Mouse (Mus musculus): ENCODE measurements at regions not wholly inside any gene's neighbourhood (a gene's known extent, or its start where the extent isn't known, plus 50 kb on each side); places are given as distances from the start of the nearest gene placed in this dataset.

- no peak overlapping the region for H3K4me3 ChIP-seq (ENCODE audit: low read depth, low read length)
- H3K27me3 ChIP-seq (replicated peaks; ENCODE audit: control insufficient read depth, insufficient read depth, low read length): no peaks in the 10 kb centered on the region
- H3K9me3 ChIP-seq (replicated peaks; ENCODE audit: control insufficient read depth, low read length): no peaks in the 10 kb centered on the region
- ATAC-seq: peak; percentile 65; the same call in 1 of the 2 replicates
- no peaks in the 10 kb centered on the region for H3K36me3 ChIP-seq (ENCODE audit: control insufficient read depth, insufficient read depth, low read length)
- DNase-seq (ENCODE audit: low spot score): peak; percentile 60
- no peak overlapping the region for H3K4me2 ChIP-seq (ENCODE audit: low read length)
- H3K9ac ChIP-seq (ENCODE audit: low read length): no peak overlapping the region
- H3K4me1 ChIP-seq (ENCODE audit: control insufficient read depth, insufficient read depth, low read length): no peaks in the 10 kb centered on the region
- no peak overlapping the region for H3K27ac ChIP-seq (ENCODE audit: low read depth, low read length)
- WGBS: 74% methylated on average over 1 of the region's 1 CpGs
These were observed 474.7 kb downstream of the Pdcd6ip start for GRCm38 (mm10) chr9:113233370-113233769.

GRCm38 (mm10) chr9:113229391-113229790 is 478.7 kb downstream of the Pdcd6ip start:
- no peak overlapping the region for H3K9ac ChIP-seq (ENCODE audit: low read length)
- 0 out of 2 replicates have a peak, but pooled peaks cover 3% of the 10 kb centered on the region for H3K9me3 ChIP-seq (replicated peaks; ENCODE audit: control insufficient read depth, low read length)
- no peak overlapping the region for H3K4me3 ChIP-seq (ENCODE audit: low read depth, low read length)
- no peaks in the 10 kb centered on the region for H3K36me3 ChIP-seq (ENCODE audit: control insufficient read depth, insufficient read depth, low read length)
- H3K27ac ChIP-seq (ENCODE audit: low read depth, low read length): no peak overlapping the region
- H3K4me2 ChIP-seq (ENCODE audit: low read length): no peak overlapping the region
- ATAC-seq (no peak), DNase-seq (ENCODE audit: low spot score) (no peak)
- no peaks in the 10 kb centered on the region for H3K27me3 ChIP-seq (replicated peaks; ENCODE audit: control insufficient read depth, insufficient read depth, low read length)
- WGBS: 77% methylated on average over 1 of the region's 1 CpGs
- H3K4me1 ChIP-seq (ENCODE audit: control insufficient read depth, insufficient read depth, low read length): no peaks in the 10 kb centered on the region

- DNase-seq (ENCODE audit: low spot score) (no peak), ATAC-seq (no peak)
- Histone ChIP-seq H3K36me3 (ENCODE audit: control insufficient read depth, insufficient read depth, low read length) (no peaks in the 10 kb centered on the region), H3K4me3 (ENCODE audit: low read depth, low read length) (no peak overlapping the region), H3K4me1 (ENCODE audit: control insufficient read depth, insufficient read depth, low read length) (no peaks in the 10 kb centered on the region), H3K27me3 (replicated peaks; ENCODE audit: control insufficient read depth, insufficient read depth, low read length) (no peaks in the 10 kb centered on the region), H3K27ac (ENCODE audit: low read depth, low read length) (no peak overlapping the region), H3K9ac (ENCODE audit: low read length) (no peak overlapping the region), H3K9me3 (replicated peaks; ENCODE audit: control insufficient read depth, low read length) (no peaks in the 10 kb centered on the region), H3K4me2 (ENCODE audit: low read length) (no peak overlapping the region)
- WGBS: 84% methylated on average over 5 of the region's 5 CpGs
These were observed 494.1 kb downstream of the Pdcd6ip start for GRCm38 (mm10) chr9:113213930-113214329.

- ATAC-seq: no peak
- H3K4me2 ChIP-seq (ENCODE audit: low read length): no peak overlapping the region
- H3K4me3 ChIP-seq (ENCODE audit: low read depth, low read length): no peak overlapping the region
- no peak for DNase-seq (ENCODE audit: low spot score)
- H3K27ac ChIP-seq (ENCODE audit: low read depth, low read length): no peak overlapping the region
- no peaks in the 10 kb centered on the region for H3K36me3 ChIP-seq (ENCODE audit: control insufficient read depth, insufficient read depth, low read length)
- no peak overlapping the region for H3K9ac ChIP-seq (ENCODE audit: low read length)
- WGBS: 85% methylated on average over 2 of the region's 2 CpGs
- no peaks in the 10 kb centered on the region for H3K9me3 ChIP-seq (replicated peaks; ENCODE audit: control insufficient read depth, low read length)
- no peaks in the 10 kb centered on the region for H3K27me3 ChIP-seq (replicated peaks; ENCODE audit: control insufficient read depth, insufficient read depth, low read length)
- no peaks in the 10 kb centered on the region for H3K4me1 ChIP-seq (ENCODE audit: control insufficient read depth, insufficient read depth, low read length)
These were observed 495.7 kb downstream of the Pdcd6ip start for GRCm38 (mm10) chr9:113212389-113212788.

GRCm38 (mm10) chr9:113208181-113208580 is 499.9 kb downstream of the Pdcd6ip start:
- H3K27ac ChIP-seq (ENCODE audit: low read depth, low read length): no peak overlapping the region
- H3K9me3 ChIP-seq (replicated peaks; ENCODE audit: control insufficient read depth, low read length): no peaks in the 10 kb centered on the region
- H3K36me3 ChIP-seq (ENCODE audit: control insufficient read depth, insufficient read depth, low read length): no peaks in the 10 kb centered on the region
- no peak overlapping the region for H3K9ac ChIP-seq (ENCODE audit: low read length)
- DNase-seq (ENCODE audit: low spot score): peak; percentile 46
- H3K27me3 ChIP-seq (replicated peaks; ENCODE audit: control insufficient read depth, insufficient read depth, low read length): no peaks in the 10 kb centered on the region
- H3K4me2 ChIP-seq (ENCODE audit: low read length): no peak overlapping the region
- ATAC-seq: no peak
- no peak overlapping the region for H3K4me3 ChIP-seq (ENCODE audit: low read depth, low read length)
- no peaks in the 10 kb centered on the region for H3K4me1 ChIP-seq (ENCODE audit: control insufficient read depth, insufficient read depth, low read length)
- 48% methylated on average over 4 of the region's 4 CpGs for WGBS

GRCm38 (mm10) chr9:113199241-113199640 is 508.8 kb downstream of the Pdcd6ip start:
- no peak for ATAC-seq
- WGBS: 97% methylated on average over 4 of the region's 4 CpGs

GRCm38 (mm10) chr9:113195556-113195955 is 512.5 kb downstream of the Pdcd6ip start:
- no peaks in the 10 kb centered on the region for H3K4me1 ChIP-seq (ENCODE audit: control insufficient read depth, insufficient read depth, low read length)
- no peak overlapping the region for H3K4me3 ChIP-seq (ENCODE audit: low read depth, low read length)
- no peaks in the 10 kb centered on the region for H3K36me3 ChIP-seq (ENCODE audit: control insufficient read depth, insufficient read depth, low read length)
- H3K27me3 ChIP-seq (replicated peaks; ENCODE audit: control insufficient read depth, insufficient read depth, low read length): no peaks in the 10 kb centered on the region
- no peak overlapping the region for H3K9ac ChIP-seq (ENCODE audit: low read length)
- DNase-seq (ENCODE audit: low spot score) (no peak), ATAC-seq (no peak)
- H3K9me3 ChIP-seq (replicated peaks; ENCODE audit: control insufficient read depth, low read length): no peaks in the 10 kb centered on the region
- no peak overlapping the region for H3K4me2 ChIP-seq (ENCODE audit: low read length)
- H3K27ac ChIP-seq (ENCODE audit: low read depth, low read length): no peak overlapping the region
- WGBS: 98% methylated on average over 4 of the region's 4 CpGs

More at GRCm38 (mm10) chr9:113199241-113199640, 508.8 kb downstream of the Pdcd6ip start:
- no peaks in the 10 kb centered on the region for H3K4me1 ChIP-seq (ENCODE audit: control insufficient read depth, insufficient read depth, low read length)
- H3K9ac ChIP-seq (ENCODE audit: low read length): no peak overlapping the region
- H3K36me3 ChIP-seq (ENCODE audit: control insufficient read depth, insufficient read depth, low read length): no peaks in the 10 kb centered on the region
- no peaks in the 10 kb centered on the region for H3K9me3 ChIP-seq (replicated peaks; ENCODE audit: control insufficient read depth, low read length)
- no peak overlapping the region for H3K27ac ChIP-seq (ENCODE audit: low read depth, low read length)
- no peak overlapping the region for H3K4me3 ChIP-seq (ENCODE audit: low read depth, low read length)
- no peak for DNase-seq (ENCODE audit: low spot score)
- H3K27me3 ChIP-seq (replicated peaks; ENCODE audit: control insufficient read depth, insufficient read depth, low read length): no peaks in the 10 kb centered on the region
- no peak overlapping the region for H3K4me2 ChIP-seq (ENCODE audit: low read length)

GRCm38 (mm10) chr9:113192773-113193172 is 515.3 kb downstream of the Pdcd6ip start:
- Histone ChIP-seq H3K4me2 (ENCODE audit: low read length) (no peak overlapping the region), H3K4me3 (ENCODE audit: low read depth, low read length) (no peak overlapping the region), H3K36me3 (ENCODE audit: control insufficient read depth, insufficient read depth, low read length) (no peaks in the 10 kb centered on the region), H3K9me3 (replicated peaks; ENCODE audit: control insufficient read depth, low read length) (no peaks in the 10 kb centered on the region), H3K4me1 (ENCODE audit: control insufficient read depth, insufficient read depth, low read length) (no peaks in the 10 kb centered on the region), H3K27me3 (replicated peaks; ENCODE audit: control insufficient read depth, insufficient read depth, low read length) (no peaks in the 10 kb centered on the region), H3K27ac (ENCODE audit: low read depth, low read length) (no peak overlapping the region), H3K9ac (ENCODE audit: low read length) (no peak overlapping the region)
- no peak for ATAC-seq
- no peak for DNase-seq (ENCODE audit: low spot score)
- WGBS: 68% methylated on average over 3 of the region's 3 CpGs

GRCm38 (mm10) chr9:113191163-113191562 is 516.9 kb downstream of the Pdcd6ip start:
- Histone ChIP-seq H3K9ac (ENCODE audit: low read length) (no peak overlapping the region), H3K27ac (ENCODE audit: low read depth, low read length) (no peak overlapping the region), H3K4me1 (ENCODE audit: control insufficient read depth, insufficient read depth, low read length) (no peaks in the 10 kb centered on the region), H3K36me3 (ENCODE audit: control insufficient read depth, insufficient read depth, low read length) (no peaks in the 10 kb centered on the region), H3K9me3 (replicated peaks; ENCODE audit: control insufficient read depth, low read length) (no peaks in the 10 kb centered on the region), H3K4me3 (ENCODE audit: low read depth, low read length) (no peak overlapping the region), H3K27me3 (replicated peaks; ENCODE audit: control insufficient read depth, insufficient read depth, low read length) (no peaks in the 10 kb centered on the region), H3K4me2 (ENCODE audit: low read length) (no peak overlapping the region)
- ATAC-seq: no peak
- WGBS: 72% methylated on average over 3 of the region's 3 CpGs
- DNase-seq (ENCODE audit: low spot score): peak; percentile 39
